Mouse (Mus musculus): ENCODE data around the gene Ube3b. TPM values are rescaled to one million over a fixed set of nuclear protein-coding genes. Genes with fewer than 3 reads are reported as not detected.

The Ube3b gene
- polyA plus RNA-seq, 1 experiment from 2014 or later, result 49.8 TPM

DNA sequence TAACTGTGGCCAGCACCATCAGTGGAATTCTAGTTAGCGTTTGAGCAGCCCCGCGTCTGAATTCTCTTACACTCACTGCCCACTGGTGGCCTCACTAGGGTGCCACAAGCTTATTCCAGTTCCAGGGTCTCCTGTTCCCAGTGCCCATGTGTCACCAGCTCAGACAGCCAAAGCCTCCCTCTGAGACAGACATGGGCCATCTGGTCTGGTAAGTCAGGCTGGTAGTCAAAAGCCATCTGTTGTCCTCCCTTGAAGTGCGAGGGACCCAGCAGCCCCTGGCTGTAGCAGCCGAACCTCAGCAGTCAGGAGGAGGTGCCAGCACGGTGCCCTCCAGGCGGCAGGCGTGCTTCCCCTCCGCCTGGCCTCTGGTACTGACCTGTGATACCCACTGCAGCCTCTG, 75.9 kb downstream of the Ube3b start:
- 88% methylated on average over 9 of the region's 9 CpGs for WGBS
- no peaks in the 10 kb centered on the region for H3K9me3 ChIP-seq (replicated peaks)
- no peak for DNase-seq (ENCODE audit: low spot score)
- H3K4me3 ChIP-seq, result no peak overlapping the region
- 0 out of 2 replicates have a peak, but pooled peaks cover 7% of the 10 kb centered on the region for H3K27me3 ChIP-seq (ENCODE audit: low read depth, poor library complexity, severe bottlenecking)
- no peak overlapping the region for H3K27ac ChIP-seq (replicated peaks)
- H3K36me3 ChIP-seq, result peaks cover 44% of the 10 kb centered on the region
- peaks cover 34% of the 10 kb centered on the region for H3K4me1 ChIP-seq

DNA sequence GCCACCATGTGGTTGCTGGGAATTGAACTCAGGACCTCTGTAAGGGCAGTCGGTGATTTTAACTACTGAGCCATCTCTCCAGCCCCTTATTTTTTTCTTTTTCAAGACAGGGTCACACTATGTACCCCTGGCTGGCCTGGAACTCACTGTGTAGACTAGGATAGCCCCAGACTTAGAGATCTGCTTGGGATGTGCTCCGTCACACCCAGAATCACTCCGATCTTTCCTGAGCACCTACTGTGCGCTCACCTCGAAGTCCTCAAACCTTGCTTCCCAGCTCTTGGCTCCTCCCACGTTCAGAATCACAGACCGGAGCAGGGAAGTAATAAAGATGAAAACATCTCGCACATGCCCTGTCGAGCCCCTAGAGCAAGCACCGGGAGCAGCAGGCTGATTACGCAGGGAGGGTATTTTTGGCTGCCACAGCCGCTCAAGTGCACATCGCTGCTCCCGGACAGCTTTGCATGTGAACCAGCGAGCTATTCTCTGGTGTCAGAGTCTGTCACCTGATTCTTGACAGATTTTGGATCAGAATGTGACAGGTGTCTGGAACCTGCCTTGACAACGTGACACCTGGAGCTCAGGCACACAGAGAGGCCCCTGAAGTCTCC, 76.7 kb downstream of the Ube3b start:
- Histone ChIP-seq H3K27ac (replicated peaks) (no peak overlapping the region), H3K4me1 (peaks cover 42% of the 10 kb centered on the region), H3K9me3 (replicated peaks) (no peaks in the 10 kb centered on the region), H3K27me3 (ENCODE audit: low read depth, poor library complexity, severe bottlenecking) (peaks cover 10% of the 10 kb centered on the region; the same call in 1 of the 2 replicates), H3K4me3 (no peak overlapping the region), H3K36me3 (peaks cover 36% of the 10 kb centered on the region)
- 86% methylated on average over 16 of the region's 16 CpGs for WGBS
- no peak for DNase-seq (ENCODE audit: low spot score)

DNA sequence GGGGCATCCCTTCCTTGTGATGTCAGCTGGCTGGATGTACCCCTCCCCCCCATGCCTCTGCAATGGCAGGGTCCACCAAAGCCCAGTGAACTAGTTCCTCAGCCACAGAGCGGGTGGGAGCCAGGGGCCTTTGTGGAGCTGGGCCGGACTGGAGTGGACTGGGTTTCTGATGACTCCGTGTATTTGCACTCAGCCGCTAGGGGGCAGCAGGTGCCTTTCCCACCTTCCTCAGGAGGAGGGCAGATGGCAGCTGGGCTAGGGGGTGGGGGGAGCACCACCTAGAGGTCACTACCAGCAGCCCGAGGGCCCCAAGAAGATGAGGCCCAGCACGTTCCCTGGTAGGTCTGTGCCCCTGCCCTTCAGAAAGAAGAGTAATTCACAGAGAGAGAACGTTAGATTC, 80.8 kb downstream of the Ube3b start:
- peak; percentile 88 for DNase-seq (ENCODE audit: low spot score)
- Histone ChIP-seq H3K4me3 (peak overlapping the region; percentile 23), H3K27me3 (ENCODE audit: low read depth, poor library complexity, severe bottlenecking) (peaks cover 44% of the 10 kb centered on the region; the same call in 1 of the 2 replicates), H3K36me3 (no peaks in the 10 kb centered on the region; the same call in 1 of the 2 replicates), H3K27ac (replicated peaks) (peak overlapping the region; percentile 76), H3K4me1 (peaks cover 69% of the 10 kb centered on the region), H3K9me3 (replicated peaks) (no peaks in the 10 kb centered on the region)
- 8% methylated on average over 7 of the region's 7 CpGs for WGBS

DNA sequence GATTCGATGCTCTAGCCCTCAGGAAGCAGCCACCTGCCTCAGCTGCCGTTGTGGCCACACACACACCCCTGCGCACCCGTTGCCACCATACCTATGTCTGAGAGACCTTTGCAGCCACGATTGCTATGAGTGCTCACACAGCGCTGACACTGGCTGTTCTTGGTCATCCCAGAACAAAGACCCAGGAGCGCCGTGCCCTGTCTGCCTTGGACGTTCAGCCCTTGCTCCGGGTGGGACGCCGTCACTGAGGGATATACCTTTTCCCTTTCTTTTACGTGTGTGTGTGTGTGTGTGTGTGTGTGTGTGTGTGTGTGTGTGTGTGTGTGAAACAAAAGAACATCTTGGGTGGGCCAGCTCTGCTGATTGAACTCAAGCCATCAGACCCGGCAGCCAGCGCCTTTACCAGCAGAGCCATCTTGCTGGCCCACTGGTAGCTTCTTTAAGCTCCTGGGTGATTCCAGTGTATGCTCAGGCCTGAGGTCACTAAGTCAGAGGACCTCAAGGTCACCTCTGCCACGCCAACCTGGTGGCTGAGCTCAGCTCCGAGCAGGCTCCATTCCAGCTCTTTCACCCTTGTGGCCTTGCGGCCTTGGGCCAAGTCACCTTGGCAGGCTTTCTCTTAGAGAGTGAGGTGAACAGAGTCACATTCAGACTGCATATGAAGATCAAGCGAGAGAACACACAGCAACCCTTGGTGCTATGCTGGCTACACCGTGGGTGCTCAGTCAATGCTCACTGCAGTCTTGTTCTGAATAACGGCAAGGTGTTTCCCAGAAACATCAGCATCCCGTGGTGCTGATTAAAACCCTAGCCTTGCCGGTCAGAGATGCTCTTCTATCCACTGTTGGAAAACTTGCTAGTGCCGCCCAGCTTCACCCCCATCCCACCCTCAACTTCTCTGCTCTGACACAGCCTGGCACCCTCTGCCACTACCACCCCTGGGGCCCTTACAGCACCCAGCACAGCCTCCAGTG, 81.9 kb downstream of the Ube3b start:
- Histone ChIP-seq H3K27ac (replicated peaks) (peak overlapping the region; percentile 76), H3K36me3 (no peaks in the 10 kb centered on the region), H3K4me1 (peaks cover 78% of the 10 kb centered on the region), H3K4me3 (no peak overlapping the region), H3K27me3 (ENCODE audit: low read depth, poor library complexity, severe bottlenecking) (peaks cover 47% of the 10 kb centered on the region; the same call in 1 of the 2 replicates), H3K9me3 (replicated peaks) (no peaks in the 10 kb centered on the region)
- no peak for DNase-seq (ENCODE audit: low spot score)
- 87% methylated on average over 23 of the region's 24 CpGs for WGBS

DNA sequence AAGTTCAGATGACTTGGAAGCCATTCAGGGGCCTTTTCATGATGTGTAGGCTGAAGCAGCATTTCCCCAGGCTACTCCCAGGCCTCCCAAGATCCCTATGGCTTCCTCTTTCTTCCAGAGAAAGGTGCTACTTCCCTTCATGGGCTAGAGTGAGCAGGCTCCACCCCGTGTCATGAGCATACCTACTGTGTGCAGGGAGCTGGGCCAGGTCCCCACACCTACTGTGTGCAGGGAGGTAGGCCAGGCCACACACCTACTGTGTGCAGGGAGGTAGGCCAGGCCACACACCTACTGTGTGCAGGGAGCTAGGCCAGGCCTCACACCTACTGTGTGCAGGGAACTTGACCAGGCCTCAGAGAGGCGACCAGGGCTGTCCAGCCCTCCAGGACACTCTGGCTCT, 84.2 kb downstream of the Ube3b start:
- H3K9me3 ChIP-seq (replicated peaks), result no peaks in the 10 kb centered on the region
- H3K27me3 ChIP-seq (ENCODE audit: low read depth, poor library complexity, severe bottlenecking), result peaks cover 56% of the 10 kb centered on the region
- WGBS, result 81% methylated on average over 2 of the region's 2 CpGs
- DNase-seq (ENCODE audit: low spot score), result no peak
- H3K36me3 ChIP-seq, result no peaks in the 10 kb centered on the region
- H3K4me3 ChIP-seq, result no peak overlapping the region
- peaks cover 91% of the 10 kb centered on the region for H3K4me1 ChIP-seq
- H3K27ac ChIP-seq (replicated peaks), result peak overlapping the region; percentile 89

DNA sequence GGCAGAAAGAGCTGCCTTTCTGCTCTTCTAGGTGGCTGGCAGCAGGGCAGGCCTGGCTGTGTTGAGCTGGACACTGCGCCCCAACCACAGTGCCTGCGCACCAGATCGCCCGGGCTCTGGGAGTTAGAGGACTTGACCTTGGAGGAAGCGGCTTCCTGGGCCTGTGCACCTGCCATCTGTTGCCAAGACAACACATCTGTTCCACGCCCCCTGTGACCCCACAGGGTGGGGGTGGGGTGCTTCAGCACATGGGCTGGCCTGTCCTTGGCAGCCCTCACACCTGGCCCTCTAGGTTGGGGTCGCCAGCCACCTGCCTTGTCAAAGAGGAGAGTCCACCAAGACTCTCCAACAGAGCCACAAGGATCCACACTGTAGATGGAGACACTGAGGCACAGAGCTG, 85.2 kb downstream of the Ube3b start:
- WGBS, result 53% methylated on average over 7 of the region's 7 CpGs
- Histone ChIP-seq H3K36me3 (no peaks in the 10 kb centered on the region), H3K4me3 (0 out of 2 replicates have a peak overlapping the region, but pooled peaks have one; percentile 17), H3K4me1 (peaks cover 88% of the 10 kb centered on the region), H3K27me3 (ENCODE audit: low read depth, poor library complexity, severe bottlenecking) (peaks cover 62% of the 10 kb centered on the region), H3K27ac (replicated peaks) (peak overlapping the region; percentile 89), H3K9me3 (replicated peaks) (no peaks in the 10 kb centered on the region)
- DNase-seq (ENCODE audit: low spot score), result peak; percentile 57

DNA sequence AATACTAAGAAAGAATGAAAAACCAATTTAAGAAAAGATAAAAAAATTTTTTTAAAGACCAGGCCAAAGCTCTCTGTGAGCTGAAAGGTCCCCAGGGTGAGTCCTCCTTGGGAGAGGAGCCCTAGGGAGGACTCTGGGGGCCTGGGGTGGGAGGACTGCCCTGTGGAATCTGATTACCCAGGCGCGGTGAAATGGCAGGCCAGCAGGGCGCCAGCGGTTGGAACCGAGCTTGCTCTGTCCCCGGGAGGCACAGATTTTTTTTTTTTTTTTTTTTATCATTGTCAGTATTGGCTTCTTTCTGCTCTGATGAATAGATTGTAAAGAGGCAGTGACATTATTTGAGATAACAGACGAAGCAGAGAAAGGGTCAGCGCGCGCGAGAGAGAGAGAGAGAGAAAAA, 86.6 kb downstream of the Ube3b start:
- Histone ChIP-seq H3K36me3 (no peaks in the 10 kb centered on the region), H3K4me1 (peaks cover 75% of the 10 kb centered on the region), H3K9me3 (replicated peaks) (no peaks in the 10 kb centered on the region), H3K4me3 (peak overlapping the region; percentile 40), H3K27me3 (ENCODE audit: low read depth, poor library complexity, severe bottlenecking) (peaks cover 66% of the 10 kb centered on the region), H3K27ac (replicated peaks) (peak overlapping the region; percentile 89)
- DNase-seq (ENCODE audit: low spot score), result no peak
- under 1% methylated on average over 11 of the region's 11 CpGs for WGBS

DNA sequence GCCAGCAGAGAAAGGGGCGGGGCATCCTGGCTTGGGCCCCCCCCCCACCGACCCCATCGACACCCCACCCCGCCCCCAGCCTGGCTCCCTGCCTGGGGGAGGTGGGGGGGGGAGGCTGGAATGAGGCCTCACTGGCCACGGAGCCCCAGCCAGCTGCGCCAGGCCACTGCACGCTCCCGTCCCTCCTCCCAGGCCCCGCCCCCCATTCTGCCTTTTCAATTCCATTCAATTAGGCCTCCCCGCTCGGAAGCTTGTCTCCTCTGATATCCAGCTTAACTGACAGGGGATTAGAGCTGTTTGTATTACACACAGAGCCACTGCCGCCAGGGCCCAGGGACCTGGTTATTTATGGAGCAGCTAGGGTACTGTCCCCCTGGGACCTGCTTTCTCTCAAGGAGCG, 87.0 kb downstream of the Ube3b start:
- peak; percentile 98 for DNase-seq (ENCODE audit: low spot score)
- peak overlapping the region; percentile 40 for H3K4me3 ChIP-seq
- H3K9me3 ChIP-seq (replicated peaks), result no peaks in the 10 kb centered on the region
- no peaks in the 10 kb centered on the region for H3K36me3 ChIP-seq
- under 1% methylated on average over 11 of the region's 13 CpGs for WGBS
- H3K4me1 ChIP-seq, result peaks cover 70% of the 10 kb centered on the region
- H3K27me3 ChIP-seq (ENCODE audit: low read depth, poor library complexity, severe bottlenecking), result peaks cover 65% of the 10 kb centered on the region
- peak overlapping the region; percentile 89 for H3K27ac ChIP-seq (replicated peaks)

DNA sequence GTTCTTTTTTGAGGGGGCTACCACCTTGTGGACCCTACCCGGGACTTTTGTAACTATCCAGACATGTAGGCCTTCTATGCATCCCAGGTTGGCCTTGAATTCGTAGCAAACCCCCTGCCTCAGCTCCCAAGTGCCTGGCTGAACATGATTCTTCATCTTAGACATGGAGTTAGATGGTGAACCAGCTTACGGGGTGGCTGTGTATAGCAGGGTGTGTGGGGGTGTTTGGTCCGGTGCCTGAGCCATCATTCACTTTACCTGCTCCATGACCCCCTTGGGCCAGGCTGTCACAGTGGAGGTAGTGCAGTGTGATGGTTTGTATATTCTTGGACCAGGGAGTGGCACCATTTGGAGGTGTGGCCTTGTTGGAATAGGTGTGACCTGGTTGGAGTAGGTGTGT, 87.6 kb downstream of the Ube3b start:
- Histone ChIP-seq H3K4me3 (peak overlapping the region; percentile 40), H3K27ac (replicated peaks) (peak overlapping the region; percentile 89), H3K36me3 (no peaks in the 10 kb centered on the region), H3K27me3 (ENCODE audit: low read depth, poor library complexity, severe bottlenecking) (peaks cover 65% of the 10 kb centered on the region), H3K9me3 (replicated peaks) (no peaks in the 10 kb centered on the region), H3K4me1 (peaks cover 71% of the 10 kb centered on the region)
- DNase-seq (ENCODE audit: low spot score), result no peak
- 53% methylated on average over 4 of the region's 4 CpGs for WGBS

DNA sequence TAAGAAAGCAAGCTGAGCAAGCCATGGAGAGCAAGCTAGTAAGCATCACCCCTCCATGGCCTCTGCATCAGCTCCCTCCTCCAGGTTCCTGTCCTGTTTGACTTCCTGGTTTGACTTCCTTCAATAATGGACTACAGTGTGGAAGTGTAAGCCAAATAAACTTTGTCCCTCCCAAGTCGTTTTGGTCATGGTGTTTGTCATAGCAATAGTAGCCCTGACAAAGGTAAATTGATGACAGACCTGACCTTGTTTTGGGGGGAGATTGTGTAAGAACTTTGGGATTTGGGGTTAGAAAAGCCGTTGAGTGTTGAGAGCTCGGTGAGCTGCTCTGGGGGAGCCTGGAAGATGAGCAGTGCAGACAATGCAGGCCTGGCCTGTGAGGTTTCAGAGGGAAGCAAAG, 90.0 kb downstream of the Ube3b start:
- H3K4me3 ChIP-seq, result no peak overlapping the region
- no peak overlapping the region for H3K27ac ChIP-seq (replicated peaks)
- WGBS, result 87% methylated on average over 3 of the region's 3 CpGs
- no peaks in the 10 kb centered on the region for H3K9me3 ChIP-seq (replicated peaks)
- DNase-seq (ENCODE audit: low spot score), result no peak
- peaks cover 71% of the 10 kb centered on the region for H3K4me1 ChIP-seq
- H3K36me3 ChIP-seq, result no peaks in the 10 kb centered on the region
- peaks cover 60% of the 10 kb centered on the region for H3K27me3 ChIP-seq (ENCODE audit: low read depth, poor library complexity, severe bottlenecking)

All from midbrain, embryonic 10.5 days (tissue).